Mouse (Mus musculus): Measurements from ENCODE around the gene Usp42.

Gene Usp42

DNA sequence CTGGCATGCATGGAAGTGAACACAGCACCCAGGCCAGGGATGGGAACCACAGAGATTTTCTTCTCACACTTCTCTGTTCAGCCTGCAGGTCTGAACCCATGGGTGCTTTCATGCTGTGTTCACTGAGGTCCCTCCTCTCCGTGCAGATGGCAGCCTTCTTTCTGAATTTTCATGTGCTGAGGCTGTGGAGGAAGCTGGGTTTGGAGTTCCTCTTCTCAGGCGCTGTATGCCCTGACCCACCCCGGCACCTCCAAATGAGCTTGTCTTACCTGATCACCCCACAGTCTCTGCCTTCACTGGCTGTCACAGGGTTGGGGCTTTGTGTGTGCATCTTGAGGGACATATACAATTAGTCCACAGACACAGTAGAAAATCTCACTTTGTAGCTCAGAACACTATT lies 44.5 kb downstream of the Usp42 start:
- DNase-seq: no peak

DNA sequence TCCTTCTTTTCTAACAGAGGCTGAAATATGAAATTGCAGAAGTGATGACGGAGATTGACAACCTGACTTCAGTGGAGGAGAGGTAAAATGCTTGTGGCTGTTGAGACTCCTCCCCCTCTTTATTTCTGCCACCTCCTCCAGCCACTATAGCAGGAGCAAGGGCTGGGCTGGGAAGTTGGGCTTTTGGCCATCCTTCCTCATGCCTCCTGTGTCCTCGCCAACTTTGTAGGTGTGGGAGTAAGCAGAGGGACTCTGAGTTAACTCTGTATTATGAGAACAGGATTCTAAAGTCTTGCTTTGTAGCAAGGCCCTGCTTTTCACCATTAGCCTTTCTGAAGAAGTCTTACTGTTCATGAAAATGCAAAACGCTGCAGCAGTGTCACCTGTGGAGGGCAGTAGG lies 45.6 kb downstream of the Usp42 start:
- DNase-seq: no peak

DNA sequence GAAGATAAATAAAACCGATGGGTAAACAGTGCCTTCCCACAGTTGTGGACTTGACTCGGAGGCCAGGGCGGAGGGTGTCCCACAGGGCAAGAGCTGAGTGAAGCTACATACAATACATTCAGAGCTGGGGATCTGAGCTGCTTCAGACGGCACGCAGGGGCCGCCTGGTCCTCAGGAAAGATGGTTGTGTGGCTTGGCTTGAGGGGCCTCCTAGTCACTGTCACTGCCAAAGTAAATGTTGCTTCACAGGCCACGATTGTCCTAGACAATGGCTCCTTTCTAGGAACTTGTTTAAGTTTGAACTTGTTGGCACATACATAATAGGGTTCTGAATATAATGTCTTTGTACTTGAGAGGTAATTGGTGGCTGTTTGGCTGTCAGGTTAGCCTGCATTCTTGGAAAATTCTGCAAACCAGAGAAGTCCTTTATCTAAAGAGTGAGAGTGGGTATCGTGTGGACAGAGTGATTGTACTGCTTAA lies 47.1 kb downstream of the Usp42 start:
- no peak for DNase-seq

GRCm38 (mm10) chr5:143683696-143684095 lies 48.4 kb downstream of the Usp42 start:
- no peak for DNase-seq

DNA sequence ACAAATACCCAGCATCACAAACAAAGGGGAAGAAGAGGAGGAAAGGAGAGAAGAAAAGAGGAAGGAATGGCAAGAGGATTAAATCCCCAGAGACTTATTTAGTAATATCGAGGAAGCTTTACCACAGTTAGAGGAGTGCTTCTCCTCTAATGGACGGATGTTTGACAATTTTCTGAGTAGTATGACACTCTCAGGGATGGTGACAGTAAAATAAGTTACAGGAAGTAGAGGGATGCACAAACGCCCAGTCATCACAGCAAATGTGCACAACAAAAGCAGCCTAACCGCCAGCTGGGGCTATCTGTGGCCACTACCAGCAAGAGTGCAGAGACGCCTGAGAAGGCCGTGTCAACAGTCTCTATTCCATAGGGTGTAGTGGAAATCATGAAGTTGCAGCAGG lies 52.4 kb downstream of the Usp42 start:
- DNase-seq: no peak

DNA sequence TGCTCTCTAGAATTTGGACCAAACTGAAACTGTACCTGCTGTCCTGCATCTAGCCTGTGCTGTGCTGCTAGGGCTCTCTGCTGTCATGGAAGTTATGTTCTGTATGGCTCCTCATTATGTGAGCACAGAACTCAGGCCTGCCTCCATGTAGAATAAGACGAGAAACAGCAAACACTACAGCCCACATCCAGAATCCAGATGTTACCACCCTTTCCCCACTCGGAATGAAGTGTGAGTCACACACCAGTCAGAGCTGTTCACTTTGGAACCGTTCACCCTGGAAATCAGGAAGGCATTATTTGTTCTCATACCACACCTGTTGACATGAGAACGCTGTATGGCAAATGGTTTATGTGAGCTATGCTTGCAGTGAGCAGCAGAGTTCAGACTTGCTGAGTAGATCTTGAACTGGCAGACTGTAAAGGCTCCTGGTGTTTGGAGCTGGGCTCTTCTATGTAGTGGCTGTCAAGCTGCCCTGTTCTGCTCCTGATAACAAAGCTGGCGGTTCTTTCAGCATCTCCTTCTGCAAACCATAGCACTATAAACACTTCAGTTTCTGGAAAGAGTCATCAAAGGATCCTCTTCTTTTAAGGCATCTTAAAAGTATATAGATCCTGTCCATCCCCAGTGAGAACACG lies 53.3 kb downstream of the Usp42 start:
- DNase-seq: no peak

DNA sequence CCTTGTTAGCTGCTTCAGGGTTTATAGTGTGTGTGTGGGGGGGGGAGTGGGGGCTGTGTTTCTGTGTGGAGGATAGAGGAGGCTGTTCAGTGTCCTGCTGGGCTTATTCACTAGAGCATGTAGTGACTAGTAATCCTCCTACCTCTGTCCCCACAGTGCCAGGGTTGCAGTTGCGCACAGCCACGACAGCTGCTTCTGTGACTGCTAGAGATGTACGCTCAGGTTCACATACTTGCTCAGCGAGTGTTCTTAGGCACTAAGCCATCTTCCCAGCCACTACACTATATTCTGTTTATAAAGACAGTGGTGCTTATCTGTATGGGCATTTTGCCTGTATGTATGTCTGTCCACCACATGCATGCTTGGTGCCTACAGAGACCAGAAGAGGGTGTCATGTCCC lies 54.7 kb downstream of the Usp42 start:
- no peak for DNase-seq

GRCm38 (mm10) chr5:143676218-143676985 lies 55.7 kb downstream of the Usp42 start:
- DNase-seq: no peak

DNA sequence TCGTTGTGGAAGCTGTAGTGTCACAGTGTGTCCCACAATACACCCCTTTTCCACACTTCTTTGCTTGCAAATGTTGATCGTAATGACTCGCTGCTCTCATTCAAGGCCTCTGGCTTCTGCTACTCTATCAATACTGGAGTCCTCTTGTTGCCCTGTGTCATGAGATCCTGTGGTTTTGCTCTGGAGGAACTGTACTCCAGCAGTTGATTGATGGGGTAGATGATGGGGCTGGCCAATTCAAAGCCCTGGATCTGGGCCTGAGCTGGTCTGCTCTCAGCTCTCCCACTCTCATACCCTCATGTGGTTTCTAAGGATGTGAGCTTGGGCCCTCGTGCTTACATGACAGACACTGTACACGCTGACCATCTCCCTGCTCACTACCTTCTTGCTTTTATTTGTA lies 57.5 kb downstream of the Usp42 start:
- DNase-seq: no peak

- DNase-seq: peak; percentile 34
Observed at GRCm38 (mm10) chr5:143670740-143671415, 61.2 kb downstream of the Usp42 start.

GRCm38 (mm10) chr5:143669839-143670238 lies 62.2 kb downstream of the Usp42 start:
- DNase-seq: no peak

DNA sequence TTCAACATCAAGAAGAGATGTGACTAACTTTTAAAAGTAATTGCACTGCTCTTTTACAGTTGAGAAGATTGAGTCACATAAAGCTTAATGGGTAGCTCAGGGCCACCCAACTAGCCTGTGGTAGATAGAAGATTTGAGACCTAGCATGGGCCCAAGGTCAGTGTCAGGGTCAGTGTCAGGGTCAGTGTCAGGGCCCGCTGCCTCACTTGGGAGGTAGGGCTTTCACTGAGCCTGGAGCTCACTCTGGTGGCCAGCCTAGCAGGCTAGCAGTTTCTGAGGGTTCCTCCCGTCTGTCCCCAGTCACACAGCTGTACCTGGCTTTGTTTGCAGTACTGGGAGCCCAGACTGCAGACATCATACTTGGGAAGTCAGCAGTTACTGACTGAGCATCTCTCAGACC lies 62.7 kb downstream of the Usp42 start:
- no peak for DNase-seq

GRCm38 (mm10) chr5:143668884-143669283 lies 63.2 kb downstream of the Usp42 start:
- no peak for DNase-seq

DNA sequence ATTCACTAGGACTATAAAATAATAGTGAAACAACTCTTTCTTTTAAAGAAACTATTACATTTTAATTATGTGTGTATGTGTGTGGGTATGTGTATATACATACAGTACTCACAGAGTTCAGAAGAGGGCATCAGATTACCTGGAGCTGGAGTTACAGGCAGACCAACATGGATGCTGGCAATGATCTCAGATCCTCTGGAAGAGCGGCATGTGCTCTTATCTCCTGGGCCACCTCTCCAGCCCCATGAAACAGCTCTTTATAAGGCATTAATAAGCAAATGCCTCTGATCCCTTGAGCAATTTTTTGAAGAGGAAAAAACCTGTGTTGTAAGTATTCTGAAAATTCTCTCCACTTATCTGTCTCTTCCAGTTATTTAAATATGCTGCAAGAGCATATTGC lies 66.1 kb downstream of the Usp42 start:
- DNase-seq: no peak

DNA sequence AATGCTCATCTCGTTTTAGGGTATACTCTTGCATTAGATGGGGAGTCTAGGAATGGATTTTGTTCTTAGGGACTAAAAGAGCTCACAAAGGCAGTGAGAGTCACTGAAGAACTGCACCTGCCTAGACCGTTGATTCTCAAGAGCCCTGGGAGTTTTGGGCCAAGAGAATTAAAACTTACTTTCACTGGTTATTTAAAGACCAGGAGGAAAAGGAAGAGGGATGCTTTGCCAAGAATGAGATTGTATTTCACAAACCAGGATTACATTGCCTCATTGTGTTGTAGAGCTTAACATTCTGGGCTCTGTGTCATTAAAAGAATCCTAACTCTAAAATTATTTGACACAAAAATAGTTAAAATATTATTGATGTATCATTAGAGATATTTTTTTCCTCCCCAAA lies 66.5 kb downstream of the Usp42 start:
- no peak for DNase-seq

- no peak for DNase-seq
Observed at GRCm38 (mm10) chr5:143663074-143663687, 68.9 kb downstream of the Usp42 start.
